Mouse (Mus musculus): ENCODE data around the gene Rgs9bp.
"Not testable (repeated sequence)": the region's sequence is repeated elsewhere in the genome, so short reads cannot be mapped to it uniquely, and the experiment has no call there.

The Rgs9bp gene

GRCm38 (mm10) chr7:35583476-35584025 is 1.8 kb downstream of the Rgs9bp start:
- no peak for DNase-seq (ENCODE audit: low spot score)

- DNase-seq (ENCODE audit: low spot score): no peak
Measured at GRCm38 (mm10) chr7:35582719-35583118, 2.7 kb downstream of the Rgs9bp start.

GRCm38 (mm10) chr7:35579849-35580248 is 5.5 kb downstream of the Rgs9bp start:
- DNase-seq (ENCODE audit: low spot score): no peak

GRCm38 (mm10) chr7:35570883-35571282 is 14.5 kb downstream of the Rgs9bp start:
- DNase-seq (ENCODE audit: low spot score): not testable (repeated sequence)

GRCm38 (mm10) chr7:35569724-35570123 is 15.7 kb downstream of the Rgs9bp start:
- not testable (repeated sequence) for DNase-seq (ENCODE audit: low spot score)

- DNase-seq (ENCODE audit: low spot score): not testable (repeated sequence)
Measured at GRCm38 (mm10) chr7:35565965-35566364, 19.4 kb downstream of the Rgs9bp start.

GRCm38 (mm10) chr7:35564872-35565271 is 20.5 kb downstream of the Rgs9bp start:
- not testable (repeated sequence) for DNase-seq (ENCODE audit: low spot score)

- DNase-seq (ENCODE audit: low spot score): no peak
Measured at GRCm38 (mm10) chr7:35564067-35564865, 21.1 kb downstream of the Rgs9bp start.

- DNase-seq (ENCODE audit: low spot score): no peak
Measured at GRCm38 (mm10) chr7:35563071-35563470, 22.3 kb downstream of the Rgs9bp start.

- no peak for DNase-seq (ENCODE audit: low spot score)
Measured at GRCm38 (mm10) chr7:35559838-35560237, 25.5 kb downstream of the Rgs9bp start.

GRCm38 (mm10) chr7:35558681-35559080 is 26.7 kb downstream of the Rgs9bp start:
- no peak for DNase-seq (ENCODE audit: low spot score)

GRCm38 (mm10) chr7:35557577-35557976 is 27.8 kb downstream of the Rgs9bp start:
- DNase-seq (ENCODE audit: low spot score): no peak

GRCm38 (mm10) chr7:35556905-35557304 is 28.5 kb downstream of the Rgs9bp start:
- DNase-seq (ENCODE audit: low spot score): no peak

- no peak for DNase-seq (ENCODE audit: low spot score)
Measured at GRCm38 (mm10) chr7:35556205-35556603, 29.2 kb downstream of the Rgs9bp start, which contains the start of gene Nudt19. Gene Nudt19 (minus strand): TSS chr7:35556304.

- peak; percentile 62 for DNase-seq (ENCODE audit: low spot score)
Measured at GRCm38 (mm10) chr7:35555224-35556204, 29.9 kb downstream of the Rgs9bp start.

GRCm38 (mm10) chr7:35554605-35555175 is 30.7 kb downstream of the Rgs9bp start:
- DNase-seq (ENCODE audit: low spot score): no peak

- no peak for DNase-seq (ENCODE audit: low spot score)
Measured at GRCm38 (mm10) chr7:35553751-35554604, 31.4 kb downstream of the Rgs9bp start.

GRCm38 (mm10) chr7:35545881-35546280 is 39.5 kb downstream of the Rgs9bp start:
- no peak for DNase-seq (ENCODE audit: low spot score)

- DNase-seq (ENCODE audit: low spot score): no peak
Measured at GRCm38 (mm10) chr7:35537562-35537961, 47.8 kb downstream of the Rgs9bp start, which contains the start of gene Tdrd12. Gene Tdrd12 (minus strand): TSS chr7:35537745.

- DNase-seq (ENCODE audit: low spot score): no peak
Measured at GRCm38 (mm10) chr7:35535750-35536512, 49.5 kb downstream of the Rgs9bp start.

Measured in urinary bladder, postnatal 10 days (tissue).